In the genomic region with DNA sequence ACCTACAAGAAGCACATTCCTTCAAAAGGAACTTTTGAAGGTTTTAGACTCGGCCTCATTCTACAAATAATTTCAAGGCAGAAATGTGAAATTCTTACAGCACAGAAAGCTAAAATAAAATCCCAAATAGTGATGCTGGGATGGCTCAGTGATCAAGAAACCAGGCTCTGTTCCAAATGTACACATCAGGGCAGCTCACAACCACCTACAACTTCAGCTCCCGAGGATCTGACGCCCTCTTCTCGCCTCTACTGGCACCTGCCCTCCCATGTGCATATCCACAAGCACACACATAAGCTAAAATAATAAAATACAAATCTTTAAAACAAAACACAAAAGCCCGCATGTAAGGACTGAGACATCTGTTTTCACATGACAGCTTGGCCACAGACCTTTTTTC, we compare ENCODE assay signal across 15 mouse cellular contexts.
"Had no signal": no experiment of that assay in that cellular context is flagged by ENCODE, and none has a peak within 500 bp of the region (broad histone marks: within the 10 kb centered on the region; RNA-seq: fewer than 3 reads in every experiment).

No protein-coding gene starts in this region.

- DNase-seq: forebrain, postnatal 0 days; gastrocnemius, postnatal 14 days; gastrocnemius, postnatal 36 days; heart, adult 11 months; heart, adult 2 months; heart, postnatal 14 days; heart, postnatal 36 days; kidney, adult 11 months; kidney, adult 2 months; kidney, adult 9 months; kidney, postnatal 14 days; kidney, postnatal 36 days; layer of hippocampus, adult 9-11 months; layer of hippocampus, postnatal 36 days; left cerebral cortex, postnatal 4 days had no signal
